Mouse (Mus musculus) kidney, embryonic 15.5 days (tissue): Measurements from ENCODE around the gene Cib3. TPM values are rescaled to one million over a fixed set of nuclear protein-coding genes. Genes with fewer than 3 reads are reported as not detected.

Experiments used
- ATAC-seq: fragments of 200-750 bp; cut with Nextera tagmentation; replicated peaks from 2 replicates; pipeline ENCODE4 v1.8.0; 2017; ENCODE audit warnings: moderate TSS enrichment; ENCODE audit not compliant: low FRiP score
- H3K27ac ChIP-seq: fragments of 300-500 bp; sonication (generic); 2 replicates; pipeline ENCODE4 v1.5.1; 2015; ENCODE audit warnings: mild to moderate bottlenecking, inconsistent platforms
- H3K27me3 ChIP-seq: fragments of 300-500 bp; sonication (generic); 2 replicates; pipeline ENCODE4 v1.6.1; 2015; ENCODE audit warnings: inconsistent platforms
- H3K36me3 ChIP-seq: fragments of 300-500 bp; sonication (generic); 2 replicates; pipeline ENCODE4 v1.6.1; 2015; ENCODE audit warnings: inconsistent platforms
- H3K4me1 ChIP-seq: fragments of 300-500 bp; sonication (generic); 2 replicates; pipeline ENCODE4 v1.6.1; 2015; ENCODE audit warnings: inconsistent platforms
- H3K4me2 ChIP-seq: fragments of 300-500 bp; sonication (generic); 2 replicates; pipeline ENCODE4 v1.6.1; 2015; ENCODE audit warnings: moderate library complexity, mild to moderate bottlenecking, inconsistent platforms
- H3K4me3 ChIP-seq: fragments of 300-500 bp; sonication (generic); replicated peaks from 2 replicates; pipeline ENCODE4 v1.5.1; 2015; ENCODE audit warnings: mild to moderate bottlenecking, inconsistent platforms
- H3K9ac ChIP-seq: fragments of 300-500 bp; sonication (generic); 2 replicates; pipeline ENCODE4 v1.6.1; 2015; ENCODE audit warnings: mild to moderate bottlenecking, inconsistent platforms
- H3K9me3 ChIP-seq: fragments of 300-500 bp; sonication (generic); replicated peaks from 2 replicates; pipeline ENCODE4 v1.6.1; 2016; ENCODE audit warnings: inconsistent platforms
- WGBS: fragments of 180-500 bp; shearing (Covaris S2); methylation state at CpG from one replicate; pipeline ENCODE4 v1.1.7; 2015; ENCODE audit warnings: mixed read lengths; 5-methylcytosine and 5-hydroxymethylcytosine counted together
- polyA plus RNA-seq: library from polyadenylated mRNA; unstranded; fragments of >200 nt; fragmentation: Nextera tagmentation; extraction: Ambion mirVana; gene quantifications from 2 replicates; pipeline ENCODE4 v1.2.1, GENCODE M21; 2015

The Cib3 gene
- polyA plus RNA-seq, 1 experiment from 2014 or later, result not detected

GRCm38 (mm10) chr8:72239499-72240402 is 27.1 kb upstream of the Cib3 start, which contains the start of gene Ap1m1:
Gene Ap1m1, plus strand, starts transcription at chr8:72240018.
- H3K4me3 ChIP-seq, result peak within 1 kb of the TSS; percentile 77
- peaks cover 10% of the 10 kb centered on the region for H3K36me3 ChIP-seq
- no peaks in the 10 kb centered on the region for H3K9me3 ChIP-seq
- H3K4me1 ChIP-seq, result peaks cover 20% of the 10 kb centered on the region
- H3K4me2 ChIP-seq, result peak within 1 kb of the TSS; percentile 76
- H3K27me3 ChIP-seq, result no peaks in the 10 kb centered on the region
- H3K27ac ChIP-seq, result peak within 1 kb of the TSS; percentile 97
- peak within 1 kb of the TSS; percentile 58 for H3K9ac ChIP-seq
- peak; percentile 97 for ATAC-seq
- under 1% methylated on average over 54 of the region's 54 CpGs for WGBS

DNA sequence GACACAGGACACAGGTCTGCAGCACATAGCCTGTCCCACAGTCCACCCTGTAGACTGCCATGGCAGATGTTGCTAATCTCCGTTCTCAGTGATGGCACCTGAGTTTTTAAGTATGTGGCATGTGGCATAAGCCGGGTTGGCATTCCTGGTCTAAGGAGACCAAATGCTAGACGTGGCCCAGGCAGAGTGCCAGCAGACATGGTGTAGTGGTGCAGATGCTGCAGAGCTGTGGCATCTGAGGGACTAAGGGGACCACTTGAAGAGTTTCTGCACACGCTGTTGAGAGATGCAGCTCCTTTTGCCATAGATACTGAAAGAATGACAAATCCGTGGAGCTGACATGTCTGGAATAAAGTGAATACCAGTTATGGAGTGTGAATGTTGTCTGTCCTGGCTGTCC is 10.0 kb upstream of the Cib3 start:
- peaks cover 33% of the 10 kb centered on the region for H3K36me3 ChIP-seq
- H3K4me3 ChIP-seq, result no peak overlapping the region
- ATAC-seq, result no peak
- H3K4me1 ChIP-seq, result peaks cover 11% of the 10 kb centered on the region
- H3K27me3 ChIP-seq, result no peaks in the 10 kb centered on the region
- H3K27ac ChIP-seq, result no peak overlapping the region
- 92% methylated on average over 5 of the region's 5 CpGs for WGBS
- no peak overlapping the region for H3K9ac ChIP-seq
- H3K9me3 ChIP-seq, result no peaks in the 10 kb centered on the region
- no peak overlapping the region for H3K4me2 ChIP-seq

DNA sequence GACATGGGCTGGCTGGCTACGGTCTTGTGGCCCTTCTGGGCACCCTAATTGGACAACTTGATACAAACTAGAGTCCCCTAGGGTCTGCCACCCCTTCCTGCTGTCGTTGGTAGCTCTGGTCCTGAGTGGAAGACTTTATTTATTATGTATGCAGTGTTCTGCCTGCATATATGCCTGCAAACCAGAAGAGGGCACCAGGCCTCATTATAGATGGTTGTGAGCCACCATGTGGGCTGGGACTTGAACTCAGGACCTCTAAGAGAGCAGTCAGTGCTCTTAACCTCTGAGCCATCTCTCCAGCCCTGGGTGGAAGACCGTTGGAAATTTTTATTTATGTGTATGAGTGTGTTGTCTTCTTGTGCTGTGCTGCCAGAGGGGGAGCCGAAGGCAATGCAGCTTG is 8.1 kb upstream of the Cib3 start:
- no peak overlapping the region for H3K9ac ChIP-seq
- H3K36me3 ChIP-seq, result peaks cover 33% of the 10 kb centered on the region
- H3K4me2 ChIP-seq, result peak overlapping the region; percentile 74
- WGBS, result 84% methylated on average over 4 of the region's 4 CpGs
- H3K4me1 ChIP-seq, result peaks cover 11% of the 10 kb centered on the region
- no peak for ATAC-seq
- H3K27ac ChIP-seq, result no peak overlapping the region
- H3K4me3 ChIP-seq, result peak overlapping the region; percentile 71
- 0 out of 2 replicates have a peak, but pooled peaks cover 5% of the 10 kb centered on the region for H3K27me3 ChIP-seq
- no peaks in the 10 kb centered on the region for H3K9me3 ChIP-seq

- no peaks in the 10 kb centered on the region for H3K9me3 ChIP-seq
- peak within 1 kb of the TSS; percentile 74 for H3K4me2 ChIP-seq
- peak within 1 kb of the TSS; percentile 74 for H3K27ac ChIP-seq
- H3K4me3 ChIP-seq, result peak within 1 kb of the TSS; percentile 71
- H3K36me3 ChIP-seq, result peaks cover 33% of the 10 kb centered on the region
- peak; percentile 99 for ATAC-seq
- peak within 1 kb of the TSS; percentile 73 for H3K9ac ChIP-seq
- 10% methylated on average over 39 of the region's 39 CpGs for WGBS
- H3K4me1 ChIP-seq, result peaks cover 11% of the 10 kb centered on the region
- H3K27me3 ChIP-seq, result peaks cover 12% of the 10 kb centered on the region; the same call in 1 of the 2 replicates
Measured at GRCm38 (mm10) chr8:72219541-72220363, 7.1 kb upstream of the Cib3 start, which contains the start of gene Fam32a. Gene Fam32a, plus strand, starts transcription at chr8:72219730.

GRCm38 (mm10) chr8:72218781-72219540 is 6.3 kb upstream of the Cib3 start:
- peak overlapping the region; percentile 74; the same call in 1 of the 2 replicates for H3K27ac ChIP-seq
- 79% methylated on average over 10 of the region's 10 CpGs for WGBS
- no peak overlapping the region for H3K9ac ChIP-seq

DNA sequence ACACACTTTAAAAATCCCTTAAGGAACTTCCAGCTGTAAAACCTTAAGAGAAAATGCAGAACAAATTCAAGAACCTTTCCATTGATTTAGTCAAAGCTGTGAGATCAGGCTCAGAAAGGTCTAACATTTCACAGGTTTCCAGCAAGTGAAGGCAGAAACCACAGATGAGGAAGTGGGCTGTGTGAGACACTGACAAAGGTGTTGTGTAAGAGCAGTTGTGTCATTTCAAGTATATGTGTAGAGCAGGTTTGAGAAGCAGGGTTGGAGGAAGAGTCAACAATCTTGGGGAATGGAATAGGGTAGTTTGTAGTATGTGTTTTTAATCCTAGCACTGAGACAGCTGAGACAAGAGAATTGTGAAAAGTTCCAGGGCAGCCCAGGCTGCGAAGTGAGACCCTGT is 3.2 kb upstream of the Cib3 start:
- Histone ChIP-seq H3K27ac (no peak overlapping the region), H3K4me2 (no peak overlapping the region), H3K4me3 (no peak overlapping the region), H3K36me3 (0 out of 2 replicates have a peak, but pooled peaks cover under 1% of the 10 kb centered on the region), H3K9ac (no peak overlapping the region), H3K4me1 (peaks cover 7% of the 10 kb centered on the region), H3K27me3 (peaks cover 15% of the 10 kb centered on the region; the same call in 1 of the 2 replicates), H3K9me3 (no peaks in the 10 kb centered on the region)
- no peak for ATAC-seq
- 35% methylated on average over 1 of the region's 1 CpGs for WGBS

More at GRCm38 (mm10) chr8:72218781-72219540, 6.3 kb upstream of the Cib3 start:
- H3K4me3 ChIP-seq, result peak overlapping the region; percentile 71
- peaks cover 15% of the 10 kb centered on the region; the same call in 1 of the 2 replicates for H3K27me3 ChIP-seq
- peaks cover 31% of the 10 kb centered on the region for H3K36me3 ChIP-seq
- H3K4me2 ChIP-seq, result peak overlapping the region; percentile 74
- H3K9me3 ChIP-seq, result no peaks in the 10 kb centered on the region
- H3K4me1 ChIP-seq, result peaks cover 11% of the 10 kb centered on the region
- ATAC-seq, result no peak

DNA sequence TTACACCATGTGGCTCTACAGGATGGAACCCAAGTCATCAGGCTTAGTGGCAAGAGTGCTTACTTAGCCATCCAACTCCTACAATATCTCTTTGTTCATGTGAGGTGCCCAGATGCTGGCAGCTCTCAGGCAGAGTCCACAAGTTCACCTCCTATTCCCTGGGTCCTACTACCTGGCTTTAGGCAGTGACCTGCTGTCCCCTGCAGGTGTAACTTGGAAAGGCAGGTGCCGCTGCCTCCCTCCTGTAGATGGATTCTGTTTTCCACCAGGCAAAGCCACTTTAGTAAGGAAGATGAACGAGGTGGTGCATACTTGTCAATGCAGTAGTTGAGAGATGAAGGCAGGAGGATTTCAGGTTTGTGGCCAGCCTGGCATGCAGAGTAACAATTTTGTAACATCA is 2.4 kb upstream of the Cib3 start:
- H3K4me3 ChIP-seq, result no peak overlapping the region
- 42% methylated on average over 2 of the region's 2 CpGs for WGBS
- H3K9me3 ChIP-seq, result no peaks in the 10 kb centered on the region
- H3K27me3 ChIP-seq, result peaks cover 15% of the 10 kb centered on the region; the same call in 1 of the 2 replicates
- ATAC-seq, result no peak
- no peaks in the 10 kb centered on the region for H3K4me1 ChIP-seq
- H3K4me2 ChIP-seq, result no peak overlapping the region
- H3K36me3 ChIP-seq, result no peaks in the 10 kb centered on the region
- H3K27ac ChIP-seq, result no peak overlapping the region
- no peak overlapping the region for H3K9ac ChIP-seq

GRCm38 (mm10) chr8:72213536-72213935 is 899 bp upstream of the Cib3 start, which contains the start of gene Gm11034:
Gene Gm11034, minus strand, starts transcription at chr8:72213636.
- 73% methylated on average over 4 of the region's 4 CpGs for WGBS
- Histone ChIP-seq H3K9ac (no peak within 1 kb of the TSS), H3K4me2 (no peak within 1 kb of the TSS), H3K4me1 (no peaks in the 10 kb centered on the region), H3K4me3 (no peak within 1 kb of the TSS), H3K9me3 (no peaks in the 10 kb centered on the region), H3K27me3 (peaks cover 15% of the 10 kb centered on the region; the same call in 1 of the 2 replicates), H3K36me3 (no peaks in the 10 kb centered on the region), H3K27ac (no peak within 1 kb of the TSS)
- ATAC-seq, result no peak

- H3K36me3 ChIP-seq, result no peaks in the 10 kb centered on the region
- no peaks in the 10 kb centered on the region for H3K9me3 ChIP-seq
- no peak overlapping the region for H3K4me2 ChIP-seq
- H3K27ac ChIP-seq, result no peak overlapping the region
- no peak overlapping the region for H3K4me3 ChIP-seq
- H3K9ac ChIP-seq, result no peak overlapping the region
- WGBS, result 78% methylated on average over 1 of the region's 1 CpGs
- ATAC-seq, result no peak
- H3K27me3 ChIP-seq, result peaks cover 13% of the 10 kb centered on the region; the same call in 1 of the 2 replicates
- no peaks in the 10 kb centered on the region for H3K4me1 ChIP-seq
Measured at GRCm38 (mm10) chr8:72211846-72212245, 791 bp downstream of the Cib3 start.

- no peak for ATAC-seq
- Histone ChIP-seq H3K4me1 (no peaks in the 10 kb centered on the region), H3K9me3 (no peaks in the 10 kb centered on the region), H3K27ac (no peak overlapping the region), H3K4me2 (no peak overlapping the region), H3K4me3 (no peak overlapping the region), H3K27me3 (peaks cover 10% of the 10 kb centered on the region; the same call in 1 of the 2 replicates), H3K9ac (no peak overlapping the region), H3K36me3 (no peaks in the 10 kb centered on the region)
- WGBS, result 68% methylated on average over 2 of the region's 2 CpGs
Measured at GRCm38 (mm10) chr8:72210710-72211109, 1.9 kb downstream of the Cib3 start.

- peaks cover 8% of the 10 kb centered on the region; the same call in 1 of the 2 replicates for H3K27me3 ChIP-seq
- no peak for ATAC-seq
- H3K4me1 ChIP-seq, result no peaks in the 10 kb centered on the region
- no peak overlapping the region for H3K4me2 ChIP-seq
- WGBS, result 75% methylated on average over 4 of the region's 4 CpGs
- H3K27ac ChIP-seq, result no peak overlapping the region
- no peaks in the 10 kb centered on the region for H3K36me3 ChIP-seq
- no peak overlapping the region for H3K9ac ChIP-seq
- H3K9me3 ChIP-seq, result no peaks in the 10 kb centered on the region
- no peak overlapping the region for H3K4me3 ChIP-seq
Measured at GRCm38 (mm10) chr8:72210222-72210621, 2.4 kb downstream of the Cib3 start.
